Mouse (Mus musculus): Measurements from ENCODE around the gene 1700030J22Rik. TPM values are rescaled to one million over a fixed set of nuclear protein-coding genes. Genes with fewer than 3 reads are reported as not detected.
A peak's percentile ranks its signal among the peaks of the same experiment; 100 is the strongest.

1700030J22Rik gene
- polyA plus RNA-seq, 1 experiment from 2014 or later: 0.66 TPM

DNA sequence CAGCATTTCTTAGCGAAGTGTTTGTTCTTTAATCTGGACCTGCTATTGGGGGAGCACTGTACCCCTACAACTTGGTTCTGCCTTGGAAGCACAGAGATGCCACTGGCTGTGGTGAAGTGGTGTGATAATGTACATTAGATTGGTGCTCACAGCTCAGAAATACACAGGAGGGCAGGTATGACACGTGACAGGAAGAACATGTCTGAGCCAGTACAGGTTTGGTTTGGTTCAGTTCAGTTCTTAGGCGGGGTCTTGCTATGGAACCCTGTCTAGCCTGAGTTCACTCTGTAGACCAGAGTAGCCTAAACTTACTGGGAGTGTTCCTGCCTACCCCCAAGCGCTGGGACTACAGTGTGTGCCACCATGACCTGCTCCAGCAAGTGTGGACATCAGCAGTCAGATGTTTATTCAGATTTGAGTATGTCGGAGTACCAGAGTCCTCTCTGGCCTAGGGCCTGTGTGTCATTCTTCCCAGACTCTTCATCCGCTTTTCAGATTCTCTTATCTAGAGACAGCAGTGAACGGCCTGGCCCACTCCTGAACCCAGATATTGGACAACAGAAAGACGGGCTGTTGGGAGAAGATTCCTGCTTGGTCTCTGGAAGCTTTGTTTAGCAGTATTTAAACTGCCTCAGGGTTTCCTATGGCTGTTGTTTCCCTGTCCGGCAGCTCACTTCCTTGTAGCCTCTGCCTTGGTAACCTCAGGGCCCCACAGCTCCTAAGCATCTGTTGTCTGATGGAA lies 33.4 kb downstream of the 1700030J22Rik start:
- Histone ChIP-seq H3K9me3 (replicated peaks; ENCODE audit: control insufficient read depth, low read length) (no peaks in the 10 kb centered on the region), H3K27ac (ENCODE audit: low read depth, low read length) (peak overlapping the region; percentile 73; the same call in 1 of the 2 replicates), H3K9ac (ENCODE audit: low read depth, low read length) (no peak overlapping the region), H3K27me3 (ENCODE audit: control insufficient read depth, insufficient read depth, low read length) (no peaks in the 10 kb centered on the region), H3K4me1 (ENCODE audit: control insufficient read depth, insufficient read depth, low read length) (peaks cover 42% of the 10 kb centered on the region), H3K4me2 (peak overlapping the region; percentile 98), H3K36me3 (ENCODE audit: control insufficient read depth, insufficient read depth, low read length) (0 out of 2 replicates have a peak, but pooled peaks cover 2% of the 10 kb centered on the region), H3K4me3 (ENCODE audit: low read depth, low read length) (no peak overlapping the region)
- no peak for ATAC-seq (replicated peaks; ENCODE audit: insufficient number of reproducible peaks, low FRiP score, low TSS enrichment)
- WGBS (ENCODE audit: insufficient replicate concordance): 49% methylated on average over 9 of the region's 9 CpGs

DNA sequence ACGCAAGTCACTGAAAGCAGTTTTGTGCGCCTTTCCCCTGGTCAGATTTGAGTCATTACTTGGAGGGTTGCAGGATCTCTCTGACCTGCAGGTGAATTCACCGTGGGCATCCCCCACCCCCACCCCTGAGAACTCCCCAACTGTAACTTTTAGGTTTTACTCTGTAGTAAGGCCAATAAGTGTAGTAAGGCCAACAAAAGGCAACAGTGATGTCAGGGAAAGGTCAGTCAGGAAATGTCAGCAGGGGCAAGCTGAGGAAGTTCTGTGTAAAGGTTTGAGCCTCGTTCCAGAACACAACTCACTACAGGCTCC lies 34.4 kb downstream of the 1700030J22Rik start:
- peaks cover 42% of the 10 kb centered on the region for H3K4me1 ChIP-seq (ENCODE audit: control insufficient read depth, insufficient read depth, low read length)
- H3K9me3 ChIP-seq (replicated peaks; ENCODE audit: control insufficient read depth, low read length): no peaks in the 10 kb centered on the region
- WGBS (ENCODE audit: insufficient replicate concordance): 14% methylated on average over 4 of the region's 4 CpGs

DNA sequence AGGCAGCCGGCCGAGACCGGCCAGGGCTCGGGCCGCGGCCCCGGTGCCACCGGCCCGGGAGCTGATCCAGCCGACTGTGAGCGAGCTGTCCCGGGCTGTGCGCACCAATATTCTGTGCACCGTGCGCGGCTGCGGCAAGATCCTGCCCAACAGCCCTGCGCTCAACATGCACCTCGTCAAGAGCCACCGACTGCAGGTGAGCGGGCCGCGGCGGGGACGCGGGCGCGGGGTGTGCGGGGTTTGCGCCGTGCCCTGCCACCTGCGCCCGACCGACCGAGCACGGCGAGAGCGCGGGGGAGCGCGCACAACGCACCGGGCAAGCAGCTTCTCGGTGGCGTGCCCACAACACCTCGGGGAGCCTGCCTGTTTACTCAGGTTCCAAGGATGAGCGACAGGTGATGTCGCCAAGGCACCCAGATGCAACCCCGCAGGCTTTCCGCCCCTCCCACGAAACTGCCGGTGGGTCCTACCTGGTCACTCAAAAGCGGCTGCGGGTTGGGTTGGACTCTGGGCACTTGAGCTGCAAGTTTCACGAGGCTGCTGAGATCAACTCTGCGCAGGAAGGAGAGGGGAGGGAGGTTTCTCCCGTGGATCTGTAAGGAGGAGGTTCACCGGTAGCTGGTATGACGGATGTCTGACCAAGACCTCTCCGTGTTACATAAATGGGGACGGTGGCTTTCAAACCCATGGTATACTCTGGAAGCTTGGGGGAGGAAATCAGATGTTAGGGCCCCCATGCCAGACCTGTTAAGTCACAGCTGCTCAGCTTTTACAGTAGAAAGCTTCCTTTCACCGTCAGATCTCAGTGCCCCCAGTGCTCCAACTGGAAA lies 35.0 kb downstream of the 1700030J22Rik start:
- no peaks in the 10 kb centered on the region for H3K27me3 ChIP-seq (ENCODE audit: control insufficient read depth, insufficient read depth, low read length)
- 0 out of 2 replicates have a peak overlapping the region, but pooled peaks have one; percentile 29 for H3K27ac ChIP-seq (ENCODE audit: low read depth, low read length)
- ATAC-seq (replicated peaks; ENCODE audit: insufficient number of reproducible peaks, low FRiP score, low TSS enrichment): peak; percentile 48; the same call in 1 of the 2 replicates
- under 1% methylated on average over 52 of the region's 62 CpGs for WGBS (ENCODE audit: insufficient replicate concordance)
- peak overlapping the region; percentile 90 for H3K4me3 ChIP-seq (ENCODE audit: low read depth, low read length)
- H3K9me3 ChIP-seq (replicated peaks; ENCODE audit: control insufficient read depth, low read length): no peaks in the 10 kb centered on the region
- H3K9ac ChIP-seq (ENCODE audit: low read depth, low read length): peak overlapping the region; percentile 84
- peak overlapping the region; percentile 98 for H3K4me2 ChIP-seq
- 0 out of 2 replicates have a peak, but pooled peaks cover 2% of the 10 kb centered on the region for H3K36me3 ChIP-seq (ENCODE audit: control insufficient read depth, insufficient read depth, low read length)
- H3K4me1 ChIP-seq (ENCODE audit: control insufficient read depth, insufficient read depth, low read length): peaks cover 42% of the 10 kb centered on the region

More for the DNA sequence above, 34.4 kb downstream of the 1700030J22Rik start:
- Histone ChIP-seq H3K27me3 (ENCODE audit: control insufficient read depth, insufficient read depth, low read length) (no peaks in the 10 kb centered on the region), H3K4me3 (ENCODE audit: low read depth, low read length) (peak overlapping the region; percentile 90), H3K4me2 (peak overlapping the region; percentile 98), H3K36me3 (ENCODE audit: control insufficient read depth, insufficient read depth, low read length) (0 out of 2 replicates have a peak, but pooled peaks cover 2% of the 10 kb centered on the region), H3K9ac (ENCODE audit: low read depth, low read length) (peak overlapping the region; percentile 84), H3K27ac (ENCODE audit: low read depth, low read length) (0 out of 2 replicates have a peak overlapping the region, but pooled peaks have one; percentile 29)
- no peak for ATAC-seq (replicated peaks; ENCODE audit: insufficient number of reproducible peaks, low FRiP score, low TSS enrichment)

- Histone ChIP-seq H3K27me3 (ENCODE audit: control insufficient read depth, insufficient read depth, low read length) (no peaks in the 10 kb centered on the region), H3K4me1 (ENCODE audit: control insufficient read depth, insufficient read depth, low read length) (peaks cover 41% of the 10 kb centered on the region), H3K27ac (ENCODE audit: low read depth, low read length) (0 out of 2 replicates have a peak within 1 kb of the TSS, but pooled peaks have one; percentile 29), H3K4me2 (peak within 1 kb of the TSS; percentile 98), H3K9ac (ENCODE audit: low read depth, low read length) (peak within 1 kb of the TSS; percentile 84), H3K36me3 (ENCODE audit: control insufficient read depth, insufficient read depth, low read length) (0 out of 2 replicates have a peak, but pooled peaks cover 2% of the 10 kb centered on the region), H3K9me3 (replicated peaks; ENCODE audit: control insufficient read depth, low read length) (no peaks in the 10 kb centered on the region), H3K4me3 (ENCODE audit: low read depth, low read length) (peak within 1 kb of the TSS; percentile 90)
- WGBS (ENCODE audit: insufficient replicate concordance): under 1% methylated on average over 45 of the region's 46 CpGs
- ATAC-seq (replicated peaks; ENCODE audit: insufficient number of reproducible peaks, low FRiP score, low TSS enrichment): peak; percentile 78
These were observed 35.6 kb downstream of the 1700030J22Rik start, which contains the start of gene Atmin for GRCm38 (mm10) chr8:116943161-116943554. Gene Atmin, plus strand, starts transcription at chr8:116943393.

GRCm38 (mm10) chr8:116942284-116943058 lies 36.3 kb downstream of the 1700030J22Rik start:
- Histone ChIP-seq H3K27me3 (ENCODE audit: control insufficient read depth, insufficient read depth, low read length) (no peaks in the 10 kb centered on the region), H3K4me2 (peak overlapping the region; percentile 98), H3K9ac (ENCODE audit: low read depth, low read length) (no peak overlapping the region), H3K36me3 (ENCODE audit: control insufficient read depth, insufficient read depth, low read length) (0 out of 2 replicates have a peak, but pooled peaks cover 2% of the 10 kb centered on the region), H3K9me3 (replicated peaks; ENCODE audit: control insufficient read depth, low read length) (no peaks in the 10 kb centered on the region), H3K27ac (ENCODE audit: low read depth, low read length) (no peak overlapping the region), H3K4me3 (ENCODE audit: low read depth, low read length) (no peak overlapping the region), H3K4me1 (ENCODE audit: control insufficient read depth, insufficient read depth, low read length) (peaks cover 34% of the 10 kb centered on the region)
- 67% methylated on average over 12 of the region's 12 CpGs for WGBS (ENCODE audit: insufficient replicate concordance)
- ATAC-seq (replicated peaks; ENCODE audit: insufficient number of reproducible peaks, low FRiP score, low TSS enrichment): no peak

DNA sequence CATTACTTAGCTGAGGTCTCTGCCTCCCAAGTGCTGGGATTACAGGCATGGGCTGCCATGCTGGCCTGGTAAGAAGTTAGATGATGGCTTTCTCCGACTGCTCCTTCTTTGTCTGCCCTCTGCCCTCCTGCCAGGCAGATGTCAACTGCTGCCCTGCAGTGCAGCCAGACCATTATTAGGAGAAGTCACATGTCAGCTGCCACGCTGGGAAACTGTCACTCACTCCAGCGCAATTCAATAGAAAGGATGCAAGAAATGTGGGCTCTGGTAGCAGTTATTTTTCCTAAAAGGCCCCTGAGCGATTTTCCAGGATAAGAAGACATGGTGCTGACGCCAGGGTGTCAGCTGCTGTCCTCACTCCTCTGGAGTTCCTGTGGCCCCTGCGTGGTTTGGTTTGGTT lies 43.3 kb downstream of the 1700030J22Rik start:
- Histone ChIP-seq H3K4me1 (ENCODE audit: control insufficient read depth, insufficient read depth, low read length) (no peaks in the 10 kb centered on the region), H3K9ac (ENCODE audit: low read depth, low read length) (no peak overlapping the region), H3K4me3 (ENCODE audit: low read depth, low read length) (no peak overlapping the region), H3K27ac (ENCODE audit: low read depth, low read length) (no peak overlapping the region), H3K4me2 (no peak overlapping the region), H3K27me3 (ENCODE audit: control insufficient read depth, insufficient read depth, low read length) (no peaks in the 10 kb centered on the region), H3K36me3 (ENCODE audit: control insufficient read depth, insufficient read depth, low read length) (peaks cover 24% of the 10 kb centered on the region), H3K9me3 (replicated peaks; ENCODE audit: control insufficient read depth, low read length) (no peaks in the 10 kb centered on the region)
- 82% methylated on average over 6 of the region's 6 CpGs for WGBS (ENCODE audit: insufficient replicate concordance)
- ATAC-seq (replicated peaks; ENCODE audit: insufficient number of reproducible peaks, low FRiP score, low TSS enrichment): no peak

DNA sequence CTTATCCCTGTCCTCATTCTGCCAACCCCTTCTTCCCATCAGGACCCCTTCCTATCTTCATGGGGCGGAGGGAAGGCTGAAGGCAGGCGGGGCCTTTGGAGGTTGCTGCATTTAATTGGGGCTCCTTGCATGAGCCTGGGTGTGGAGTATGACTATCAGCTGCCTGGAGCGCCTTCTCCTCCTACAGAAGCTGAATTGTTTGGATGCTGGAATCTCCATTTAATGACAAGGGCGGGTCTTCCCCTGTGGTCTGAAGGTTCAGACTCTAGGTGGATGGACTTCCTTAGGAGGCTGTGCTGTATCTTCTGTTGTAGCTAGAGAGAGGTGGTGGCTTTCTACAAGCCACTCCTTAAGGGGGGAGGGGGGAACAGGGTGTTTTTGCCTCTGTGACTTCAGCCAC lies 43.8 kb downstream of the 1700030J22Rik start:
- WGBS (ENCODE audit: insufficient replicate concordance): 90% methylated on average over 4 of the region's 4 CpGs
- no peak for ATAC-seq (replicated peaks; ENCODE audit: insufficient number of reproducible peaks, low FRiP score, low TSS enrichment)
- peaks cover 23% of the 10 kb centered on the region for H3K36me3 ChIP-seq (ENCODE audit: control insufficient read depth, insufficient read depth, low read length)

GRCm38 (mm10) chr8:116928588-116928987 lies 50.2 kb downstream of the 1700030J22Rik start:
- Histone ChIP-seq H3K9ac (ENCODE audit: low read depth, low read length) (no peak overlapping the region), H3K4me1 (ENCODE audit: control insufficient read depth, insufficient read depth, low read length) (no peaks in the 10 kb centered on the region), H3K9me3 (replicated peaks; ENCODE audit: control insufficient read depth, low read length) (no peaks in the 10 kb centered on the region), H3K27ac (ENCODE audit: low read depth, low read length) (no peak overlapping the region), H3K4me3 (ENCODE audit: low read depth, low read length) (no peak overlapping the region), H3K36me3 (ENCODE audit: control insufficient read depth, insufficient read depth, low read length) (peaks cover 20% of the 10 kb centered on the region; the same call in 1 of the 2 replicates), H3K27me3 (ENCODE audit: control insufficient read depth, insufficient read depth, low read length) (no peaks in the 10 kb centered on the region), H3K4me2 (no peak overlapping the region)
- 87% methylated on average over 5 of the region's 5 CpGs for WGBS (ENCODE audit: insufficient replicate concordance)
- ATAC-seq (replicated peaks; ENCODE audit: insufficient number of reproducible peaks, low FRiP score, low TSS enrichment): no peak

More for the DNA sequence above, 43.8 kb downstream of the 1700030J22Rik start:
- Histone ChIP-seq H3K9ac (ENCODE audit: low read depth, low read length) (no peak overlapping the region), H3K4me2 (no peak overlapping the region), H3K27me3 (ENCODE audit: control insufficient read depth, insufficient read depth, low read length) (no peaks in the 10 kb centered on the region), H3K4me3 (ENCODE audit: low read depth, low read length) (no peak overlapping the region), H3K9me3 (replicated peaks; ENCODE audit: control insufficient read depth, low read length) (no peaks in the 10 kb centered on the region), H3K27ac (ENCODE audit: low read depth, low read length) (no peak overlapping the region), H3K4me1 (ENCODE audit: control insufficient read depth, insufficient read depth, low read length) (no peaks in the 10 kb centered on the region)

Measured in heart, embryonic 11.5 days (tissue).